Mouse (Mus musculus) gastrocnemius, adult 2 months (tissue): ENCODE results near the gene Marveld1. TPM values are rescaled to one million over a fixed set of nuclear protein-coding genes. Genes with fewer than 3 reads are reported as not detected.

Source experiments
- DNase-seq: peaks from one replicate; pipeline ENCODE4 v3.0.0; 2022
- H3K27ac ChIP-seq: fragments of 200-600 bp; 2 replicates; pipeline ENCODE4 v1.8.1; 2022; ENCODE audit warnings: mild to moderate bottlenecking
- H3K4me3 ChIP-seq: fragments of 200-600 bp; 2 replicates; pipeline ENCODE4 v1.8.1; 2022; ENCODE audit warnings: mild to moderate bottlenecking, moderate library complexity
- CTCF ChIP-seq: fragments of 200-600 bp; IDR thresholded peaks from 2 replicates; pipeline ENCODE4 v1.8.1; 2022; ENCODE audit warnings: antibody characterized with exemption, mild to moderate bottlenecking, moderate library complexity
- intact Hi-C: fragments of 180-260 bp; cut with DNase I; formaldehyde crosslinking; loops from one replicate; pipeline ENCODE4 v1.15.1; 2025
- total RNA-seq, 2 experiments: library from RNA; stranded (reverse); gene quantifications; 2 replicates each; pipeline ENCODE4 v1.2.3; 2021

Gene Marveld1
- total RNA-seq, 2 experiments from 2014 or later: 4.8 to 7.2 TPM

DNA sequence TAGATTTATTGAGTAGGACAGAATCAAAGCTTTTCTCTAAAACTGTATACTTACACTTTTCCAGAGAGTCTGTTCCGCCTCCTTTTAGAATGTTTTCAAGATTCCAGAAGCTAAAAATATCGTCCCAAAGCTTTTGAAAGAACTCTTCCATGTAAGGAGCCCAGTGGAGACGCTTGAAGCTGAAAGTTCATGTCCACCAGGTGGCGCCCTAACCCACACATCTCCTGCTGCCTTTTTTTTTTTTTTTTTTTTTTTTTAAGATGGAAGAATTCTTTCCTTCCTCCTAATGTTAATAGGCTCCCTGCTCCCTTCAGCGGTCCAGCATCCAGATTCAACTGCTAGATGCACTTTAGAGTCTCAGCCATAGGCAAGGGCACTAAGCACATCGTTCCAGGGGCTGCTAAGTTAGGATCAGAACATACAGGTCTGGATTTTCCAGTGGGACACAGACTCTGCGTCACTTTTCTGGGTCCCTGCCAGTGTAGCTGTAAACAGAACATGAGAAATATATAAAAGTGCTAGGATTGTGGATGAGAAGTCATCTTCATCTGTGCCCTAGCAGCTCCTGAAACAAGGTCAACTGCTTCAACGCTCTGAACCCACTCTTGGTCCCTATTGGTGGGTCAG is 2.5 kb upstream of the Marveld1 start:
- peak overlapping the region; percentile 95 for H3K27ac ChIP-seq
- DNase-seq: peak; percentile 90
- intact Hi-C loops: no loop called here
- TF ChIP-seq CTCF: peak; percentile 82
- H3K4me3 ChIP-seq: no peak overlapping the region; the same call in 1 of the 2 replicates

GRCm38 (mm10) chr19:42145210-42145609 is 2.0 kb upstream of the Marveld1 start:
- no peak for TF ChIP-seq CTCF
- intact Hi-C loops: no loop called here
- DNase-seq: no peak
- Histone ChIP-seq H3K4me3 (no peak overlapping the region), H3K27ac (peak overlapping the region; percentile 95)

DNA sequence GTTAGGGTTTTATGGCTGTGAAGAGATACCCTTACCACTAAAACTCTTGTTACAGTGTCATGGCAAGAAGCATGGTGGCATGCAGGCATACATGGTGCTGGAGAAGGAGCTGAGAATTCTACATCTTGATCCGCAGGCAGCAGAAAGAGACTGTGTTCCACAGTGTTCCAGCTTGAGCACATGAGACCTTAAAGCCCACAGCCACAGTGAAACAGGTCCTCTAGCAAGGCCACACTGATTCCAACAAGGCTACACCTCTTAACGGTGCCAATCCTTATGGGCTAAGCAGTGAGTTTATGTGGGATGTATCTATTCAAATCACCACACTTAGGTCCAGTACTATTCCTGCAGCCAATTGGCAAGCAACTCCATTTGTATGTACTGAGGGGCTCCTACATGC is 1.5 kb upstream of the Marveld1 start:
- intact Hi-C loops: no loop called here
- Histone ChIP-seq H3K4me3 (no peak overlapping the region), H3K27ac (peak overlapping the region; percentile 95)
- no peak for TF ChIP-seq CTCF
- DNase-seq: no peak

DNA sequence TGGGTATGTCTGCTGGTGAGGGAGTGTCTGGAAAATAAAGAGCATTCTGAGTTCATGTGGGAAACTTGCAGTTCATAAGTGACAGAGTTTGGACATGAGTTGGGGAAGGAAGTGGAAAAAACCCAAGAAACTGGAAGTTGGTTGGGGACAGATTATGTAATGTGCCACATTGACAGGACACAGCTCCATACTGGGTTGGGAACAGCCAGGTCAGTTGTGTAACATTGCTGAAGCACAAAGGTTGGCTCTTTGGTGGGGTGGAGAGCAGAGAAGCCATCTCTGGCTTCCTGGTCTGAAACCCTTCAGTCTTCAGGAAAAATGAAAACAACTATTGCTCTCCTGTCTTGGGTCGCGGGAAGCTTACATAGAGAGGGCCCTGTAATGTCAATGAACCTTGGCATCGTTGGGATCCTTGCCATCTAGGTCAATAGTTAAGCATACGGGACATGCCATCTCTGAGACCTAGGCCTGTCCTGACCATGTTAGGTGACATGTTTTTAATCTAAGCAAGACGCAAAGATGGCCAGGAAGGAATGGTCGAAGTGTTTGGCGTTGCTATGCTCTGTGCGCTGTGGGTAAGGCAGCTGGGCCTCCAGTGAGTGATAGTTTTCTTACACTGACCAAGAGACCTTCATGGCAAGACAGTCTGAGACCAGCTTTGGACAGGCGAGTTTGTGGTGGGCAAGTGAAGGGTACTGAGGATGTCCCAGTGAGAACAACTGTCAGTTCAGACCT is 757 bp upstream of the Marveld1 start:
- Histone ChIP-seq H3K4me3 (peak overlapping the region; percentile 90), H3K27ac (peak overlapping the region; percentile 95)
- intact Hi-C loops: no loop called here
- TF ChIP-seq CTCF: no peak
- DNase-seq: no peak

GRCm38 (mm10) chr19:42147769-42148568 is 769 bp downstream of the Marveld1 start:
- Histone ChIP-seq H3K4me3 (peak overlapping the region; percentile 90), H3K27ac (peak overlapping the region; percentile 95)
- intact Hi-C loops: loop anchor here (2.0 kb wide), 1 partner anchor 19 kb away; no protein-coding TSS in a partner anchor
- no peak for TF ChIP-seq CTCF
- peak; percentile 84 for DNase-seq

GRCm38 (mm10) chr19:42148569-42148860 is 1.3 kb downstream of the Marveld1 start:
- intact Hi-C loops: loop anchor here (2.0 kb wide), 1 partner anchor 18 kb away; no protein-coding TSS in a partner anchor
- no peak for DNase-seq
- no peak for TF ChIP-seq CTCF
- H3K27ac ChIP-seq: peak overlapping the region; percentile 95
- H3K4me3 ChIP-seq: peak overlapping the region; percentile 90

GRCm38 (mm10) chr19:42151990-42152389 is 4.8 kb downstream of the Marveld1 start:
- H3K4me3 ChIP-seq: peak overlapping the region; percentile 16; the same call in 1 of the 2 replicates
- intact Hi-C loops: loop anchor here (5.0 kb wide), 1 partner anchor 115 kb away; the partner anchor contains the start of gene Ankrd2
- peak overlapping the region; percentile 77 for H3K27ac ChIP-seq
- peak; percentile 90 for DNase-seq
- peak; percentile 97; the same call in 1 of the 2 replicates for TF ChIP-seq CTCF

- DNase-seq: no peak
- Histone ChIP-seq H3K4me3 (no peak overlapping the region), H3K27ac (no peak overlapping the region)
- TF ChIP-seq CTCF: no peak
- intact Hi-C loops: no loop called here
These were observed 10.5 kb downstream of the Marveld1 start for GRCm38 (mm10) chr19:42157493-42158237.

DNA sequence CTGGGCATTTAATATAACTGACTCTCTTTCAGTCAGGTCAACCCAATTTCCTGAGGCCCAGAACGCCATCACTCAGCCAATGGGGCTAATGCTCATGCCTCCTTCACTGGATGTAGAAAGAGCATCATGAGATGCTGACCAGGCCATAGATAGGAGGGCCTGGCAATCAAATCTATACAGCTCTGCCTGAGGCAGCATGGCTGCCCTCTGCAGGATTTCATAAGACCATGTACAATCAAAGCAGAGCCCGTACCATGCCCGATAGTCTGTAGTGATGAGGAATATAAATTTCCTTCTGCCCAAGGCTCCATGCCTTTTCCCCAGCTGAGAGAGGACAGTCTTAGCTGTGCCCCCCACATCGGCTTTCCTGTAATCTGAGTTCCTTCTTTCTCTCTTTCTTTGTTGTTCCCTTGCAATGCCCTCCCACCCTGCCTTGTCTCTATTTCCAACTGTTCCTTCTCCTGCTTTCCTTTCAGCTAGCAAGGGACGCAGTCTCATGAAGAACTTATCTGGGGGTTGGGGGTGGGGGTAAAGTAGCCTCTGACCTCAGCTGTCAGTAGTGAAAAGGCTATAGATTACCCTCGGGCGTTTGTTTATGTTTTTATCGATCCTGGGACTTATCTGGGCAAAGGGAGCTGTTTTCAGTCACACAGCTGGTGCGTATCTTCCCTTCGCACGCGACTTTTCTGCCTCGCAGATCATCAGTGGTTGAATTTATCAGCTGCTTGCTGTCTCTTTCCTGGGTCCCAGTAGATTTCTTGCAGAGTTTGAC is 11.2 kb downstream of the Marveld1 start:
- intact Hi-C loops: no loop called here
- DNase-seq: no peak
- Histone ChIP-seq H3K4me3 (no peak overlapping the region), H3K27ac (no peak overlapping the region)
- no peak for TF ChIP-seq CTCF

DNA sequence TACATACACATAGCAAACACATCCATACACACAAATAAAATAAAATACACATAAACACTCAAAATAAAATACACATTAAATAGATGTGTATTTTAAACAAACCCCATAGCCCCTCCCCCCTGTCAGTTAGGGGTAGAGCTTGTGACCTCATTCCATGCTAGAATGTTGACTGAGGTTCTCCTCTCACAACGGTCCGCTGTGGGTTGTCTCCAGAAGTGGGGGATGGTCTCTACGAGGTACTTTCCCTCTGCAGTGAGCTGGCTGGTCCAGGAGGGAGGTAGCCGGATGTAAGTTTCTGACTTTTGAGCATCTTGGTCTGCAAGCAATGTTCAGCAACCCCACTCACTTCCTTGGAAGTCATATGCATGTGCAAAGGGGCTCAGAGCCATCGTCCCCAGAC is 16.6 kb downstream of the Marveld1 start, which contains the start of gene Zfyve27:
Gene Zfyve27 (plus strand): TSS at position 188 of the 400 bp plus-strand sequence.
- Histone ChIP-seq H3K27ac (no peak within 1 kb of the TSS), H3K4me3 (no peak within 1 kb of the TSS)
- DNase-seq: no peak
- no peak for TF ChIP-seq CTCF
- intact Hi-C loops: no loop called here

GRCm38 (mm10) chr19:42164188-42164587 is 17.0 kb downstream of the Marveld1 start:
- intact Hi-C loops: no loop called here
- Histone ChIP-seq H3K27ac (no peak overlapping the region), H3K4me3 (no peak overlapping the region)
- no peak for TF ChIP-seq CTCF
- no peak for DNase-seq
